Mouse (Mus musculus) B cell, adult 62 days (primary cell): Measurements from ENCODE around the gene Wiz. TPM values are rescaled to one million over a fixed set of nuclear protein-coding genes. Genes with fewer than 3 reads are reported as not detected.

Source experiments
- total RNA-seq: library from RNA; stranded (reverse); gene quantifications from 4 replicates; pipeline ENCODE4 v1.2.4, GENCODE M21; 2023

Gene Wiz
- 40.7 to 43.8 TPM (median 41.4 TPM) in 4 replicates for total RNA-seq

DNA sequence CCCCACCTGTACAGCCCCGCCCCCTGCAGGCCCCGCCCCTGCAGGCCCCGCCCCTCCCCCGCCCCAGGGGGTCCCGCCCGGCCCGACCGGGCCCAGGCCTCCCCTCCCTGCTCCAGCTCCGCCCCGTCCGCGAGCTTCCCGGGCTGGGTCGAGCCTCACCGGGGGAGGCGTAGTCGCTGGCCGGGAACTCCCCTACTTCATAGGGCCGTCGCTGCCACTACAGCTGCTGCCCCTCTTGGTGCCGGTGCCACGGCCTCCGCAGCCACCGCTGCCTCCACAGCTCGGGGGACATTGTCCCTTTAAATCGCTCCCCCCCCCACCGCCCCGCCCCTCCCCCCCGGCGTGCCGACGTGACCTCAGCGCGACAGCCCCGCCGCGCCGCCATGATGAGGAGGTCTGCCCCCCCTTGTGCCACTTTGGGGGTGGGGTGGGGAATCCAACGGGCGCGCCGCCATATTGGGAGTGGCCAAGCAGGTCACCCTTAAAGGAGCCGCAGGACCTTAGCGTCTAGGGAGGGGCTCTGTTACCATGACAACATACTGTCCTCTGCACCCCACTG is at the start of gene Wiz:
Wiz (minus strand) TSS at position 339 of the 559 bp plus-strand sequence.

DNA sequence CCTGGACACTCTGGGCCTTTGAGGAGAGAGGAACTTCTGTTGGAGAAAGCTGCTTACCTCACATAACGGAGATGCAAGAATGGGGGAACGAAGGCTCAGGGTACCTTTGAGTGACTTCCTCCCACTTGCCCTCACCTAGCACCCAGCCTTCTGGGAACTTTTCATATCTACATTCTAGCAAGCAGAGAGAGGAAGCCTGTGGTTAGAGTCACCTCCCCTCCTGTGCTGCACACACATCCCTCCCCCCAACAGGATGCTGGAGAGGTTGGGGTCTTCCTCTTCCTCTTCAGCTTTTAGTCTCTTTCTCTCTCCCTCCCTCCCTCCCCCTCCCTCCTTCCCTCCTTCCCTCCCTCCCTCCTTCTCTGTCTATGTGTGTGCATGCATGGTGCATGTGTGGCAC is 34.8 kb upstream of the Wiz start, which contains the start of gene Pglyrp2:
Pglyrp2 (minus strand) TSS at position 134 of the 400 bp plus-strand sequence.

DNA sequence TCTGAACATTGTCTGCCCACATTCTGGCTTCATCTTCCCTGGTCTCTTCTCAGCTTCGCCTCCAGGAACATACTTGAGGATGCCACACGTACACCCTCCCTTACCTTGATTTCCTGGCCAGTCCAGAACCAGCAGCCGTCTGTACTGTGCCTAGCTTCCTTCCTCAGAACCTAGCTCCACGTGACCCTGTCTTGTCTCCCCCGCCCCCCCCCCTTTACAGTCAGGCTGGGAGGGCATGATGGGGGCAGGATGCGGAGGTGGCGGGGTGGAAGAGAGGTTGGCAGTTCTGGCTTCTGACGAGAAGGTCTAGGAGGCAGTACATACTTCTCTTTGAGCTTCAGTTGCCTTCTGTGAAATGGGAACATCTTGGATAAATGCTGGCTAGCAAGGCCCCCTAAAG is 14.2 kb upstream of the Wiz start, which contains the start of gene Rasal3:
Rasal3 (minus strand) TSS at position 167 of the 400 bp plus-strand sequence.

DNA sequence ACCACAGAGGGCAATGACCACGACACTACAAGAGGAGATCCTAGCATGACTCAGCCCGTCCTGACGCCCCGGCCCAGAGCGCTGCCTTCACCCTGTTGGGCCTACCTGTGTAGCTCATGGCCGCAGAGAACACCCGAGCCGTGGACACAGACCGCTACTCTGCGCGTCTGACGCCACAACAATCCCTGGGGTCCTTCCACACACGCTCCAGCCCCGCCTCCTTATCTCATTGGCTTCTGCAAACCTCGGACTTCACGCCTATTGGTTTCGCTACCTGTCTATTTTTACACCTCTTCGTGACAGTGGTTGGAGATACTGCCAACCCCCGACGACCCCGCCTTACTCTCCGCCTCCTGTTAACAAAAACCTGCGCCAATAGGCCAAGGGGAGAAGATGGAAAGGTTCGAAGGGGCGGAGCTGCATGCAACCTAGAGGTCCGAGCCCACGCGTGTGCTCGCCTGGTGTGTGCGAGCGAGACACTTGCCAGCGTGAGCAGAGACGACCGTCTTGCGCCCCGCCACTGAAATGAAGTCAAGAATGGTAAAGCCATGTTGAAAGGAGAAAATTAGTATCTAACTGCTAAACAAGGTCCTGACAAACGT is 38.8 kb downstream of the Wiz start, which contains the start of gene Akap8l:
Akap8l (minus strand) TSS at position 226 of the 602 bp plus-strand sequence.

DNA sequence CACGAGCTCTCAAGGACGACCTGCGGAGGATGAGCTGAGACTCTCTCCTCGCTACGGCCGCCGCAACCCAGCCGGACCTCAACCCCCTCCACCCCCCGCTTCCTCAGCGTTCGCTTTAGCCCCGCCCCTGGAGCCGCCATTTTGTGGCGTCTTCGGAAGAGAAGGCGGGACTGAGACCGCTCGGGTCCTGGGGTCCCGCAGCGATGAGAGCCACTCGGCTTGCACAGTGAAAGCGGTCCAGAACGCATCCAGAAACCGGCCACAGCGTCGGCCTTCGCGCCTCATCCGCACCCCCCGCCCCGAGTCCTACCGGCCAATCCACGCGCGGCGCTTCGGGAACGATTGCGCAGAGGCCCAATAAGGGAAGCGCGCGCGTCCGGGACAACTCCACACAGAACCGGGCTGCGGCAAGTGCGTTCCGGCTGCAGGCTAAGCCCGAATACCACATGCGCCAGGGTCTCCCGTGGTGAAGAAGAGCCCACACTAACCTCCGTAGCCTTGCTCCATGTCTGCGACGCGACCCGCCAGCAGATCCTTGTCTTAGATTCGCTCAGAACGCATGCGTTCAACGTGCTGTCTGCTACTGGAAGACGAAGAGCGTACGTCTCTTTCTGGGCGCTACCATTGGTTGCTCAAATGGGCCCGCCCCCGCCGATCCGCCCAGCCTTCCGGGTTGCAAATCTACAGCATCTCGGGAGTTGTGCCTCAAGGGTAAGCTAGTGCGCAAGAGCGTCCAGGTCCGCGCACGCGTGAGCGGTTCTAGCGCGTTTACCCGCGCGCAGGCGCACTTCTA is 68.4 kb downstream of the Wiz start, which contains the start of gene Akap8:
Akap8 (minus strand) TSS at position 642 of the 793 bp plus-strand sequence.

Other genes with a start within 250 kb of the Wiz start
- 0.15 TPM in 1 of 4 replicates, not detected in the others for gene Notch3, start 222.6 kb downstream of the Wiz start, total RNA-seq
- 1.5 to 2.4 TPM (median 1.9 TPM) in 4 replicates for gene Ephx3, start 199.9 kb downstream of the Wiz start, total RNA-seq
- gene Brd4, start 104.7 kb downstream of the Wiz start, total RNA-seq = 306 to 342 TPM (median 323 TPM) in 4 replicates
- gene Akap8, start 68.2 kb downstream of the Wiz start, total RNA-seq = 288 to 294 TPM (median 292 TPM) in 4 replicates
- gene Akap8l, start 38.8 kb downstream of the Wiz start, total RNA-seq = 185 to 197 TPM (median 189 TPM) in 4 replicates
- gene Rasal3, start 14.1 kb upstream of the Wiz start, total RNA-seq = 257 to 296 TPM (median 281 TPM) in 4 replicates
- 32.7 to 37.3 TPM (median 34.1 TPM) in 4 replicates for gene Pglyrp2, start 34.7 kb upstream of the Wiz start, total RNA-seq
- gene Cyp4f39, start 63.3 kb upstream of the Wiz start, total RNA-seq = 0.33 TPM in 1 of 4 replicates, not detected in the others
- 0.33 to 0.83 TPM (median 0.41 TPM) in 4 replicates for gene Cyp4f17, start 116.6 kb upstream of the Wiz start, total RNA-seq
- 0.92 to 6.7 TPM (median 1.3 TPM) in 4 replicates for gene Cyp4f16, start 147.1 kb upstream of the Wiz start, total RNA-seq
- gene Cyp4f37, start 231.9 kb upstream of the Wiz start, total RNA-seq = not detected in 4 replicates